Mouse (Mus musculus): ENCODE measurements around the gene Tmem108.
A peak's percentile ranks its signal among the peaks of the same experiment; 100 is the strongest.

Tmem108 gene

DNA sequence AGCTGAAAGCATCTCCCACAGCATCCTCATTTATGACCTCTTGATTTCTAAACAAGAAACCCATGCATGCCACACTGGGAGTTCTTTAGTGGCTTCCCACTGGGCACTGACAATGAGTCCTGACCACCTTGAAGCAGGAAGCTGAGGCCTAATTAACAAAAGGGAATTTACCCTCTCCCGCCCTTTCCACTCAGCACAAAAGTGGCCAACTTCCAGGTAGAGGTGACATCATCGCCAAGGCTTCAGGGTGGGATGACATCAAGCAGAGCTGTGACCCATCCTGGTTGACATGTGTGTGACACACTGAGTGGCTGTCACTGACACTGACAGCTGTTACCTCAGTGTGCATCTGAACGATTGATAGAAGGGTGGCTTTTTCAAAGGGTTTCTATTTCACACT lies 124.8 kb downstream of the Tmem108 start:
- no peak for DNase-seq (ENCODE audit: low spot score in 2 of 2)

DNA sequence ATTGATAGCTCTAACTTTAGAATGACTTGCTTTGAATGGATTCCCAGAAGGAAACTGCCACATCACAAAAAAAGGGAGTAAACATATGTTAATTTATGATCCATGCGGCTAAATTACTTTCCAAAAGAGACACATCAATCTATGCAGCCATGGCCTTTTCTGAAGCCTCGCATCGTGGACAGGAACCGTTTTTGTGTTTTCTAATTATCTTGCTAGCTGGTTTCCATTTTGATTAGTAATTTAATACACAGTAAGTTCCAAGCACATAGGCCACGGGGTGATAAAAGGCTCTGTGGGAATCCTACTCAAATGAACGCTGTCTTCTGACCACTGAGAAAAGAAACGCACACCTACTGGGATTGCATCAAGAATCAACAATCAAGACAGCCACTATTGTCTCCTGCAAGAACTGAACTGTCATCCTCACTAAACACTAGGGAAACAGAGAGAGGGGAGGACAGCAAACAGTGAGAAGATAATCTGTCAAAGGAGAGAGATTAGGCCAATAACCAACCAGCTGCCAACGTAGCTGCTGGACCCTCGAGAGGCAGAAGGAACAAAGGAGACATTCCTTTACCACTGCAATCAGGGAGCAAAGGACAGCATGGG lies 132.7 kb downstream of the Tmem108 start:
- no peak for DNase-seq (ENCODE audit: low spot score in 2 of 2)

DNA sequence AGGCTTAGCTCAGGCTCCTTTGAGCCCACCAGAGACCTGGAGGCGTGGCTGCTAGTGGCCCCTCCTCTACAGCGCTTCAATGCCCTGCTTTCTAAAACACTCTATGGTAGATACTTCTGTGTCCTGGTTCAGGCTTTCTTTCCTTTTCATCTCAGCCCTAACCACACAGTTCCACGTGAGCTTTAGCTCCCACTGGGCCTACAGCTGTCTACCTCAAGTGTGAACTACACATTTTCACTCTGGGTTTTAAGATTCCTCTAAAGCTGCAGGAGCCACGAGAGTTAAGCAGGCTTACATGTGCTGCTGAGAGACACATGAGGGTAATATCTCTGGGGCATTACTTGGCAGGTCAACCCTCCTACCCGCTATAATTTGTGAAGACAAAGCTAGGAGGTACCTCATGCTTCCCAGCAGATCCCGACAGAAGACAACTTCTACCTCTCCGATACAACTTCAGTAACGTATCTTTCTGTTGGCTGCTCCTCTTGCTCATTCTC lies 134.2 kb downstream of the Tmem108 start:
- DNase-seq (ENCODE audit: low spot score in 2 of 2), result no peak

DNA sequence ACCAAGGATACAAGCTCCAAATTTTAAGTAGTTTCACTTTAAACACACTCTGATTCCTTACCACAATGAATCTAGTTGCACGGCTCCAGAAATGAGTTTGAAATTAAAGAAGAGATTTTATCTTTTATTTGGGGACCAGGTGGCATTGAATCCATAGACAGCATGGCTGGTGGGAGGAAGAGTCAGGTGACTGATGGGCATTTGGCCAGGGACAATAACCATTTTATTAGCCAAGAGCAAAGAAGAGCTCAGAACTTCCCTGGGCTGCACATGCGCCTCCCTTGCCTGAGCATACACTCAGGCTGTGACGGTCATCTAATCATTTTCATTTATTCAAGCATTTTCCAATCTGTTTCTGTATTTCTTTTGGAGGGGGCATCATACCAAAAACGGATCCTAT lies 135.5 kb downstream of the Tmem108 start:
- DNase-seq (ENCODE audit: low spot score in 2 of 2), result no peak

- DNase-seq (ENCODE audit: low spot score in 2 of 2), result peak in 1 of 2 experiments; percentile 60
Measured at GRCm38 (mm10) chr9:103624649-103625048, 137.0 kb downstream of the Tmem108 start.

DNA sequence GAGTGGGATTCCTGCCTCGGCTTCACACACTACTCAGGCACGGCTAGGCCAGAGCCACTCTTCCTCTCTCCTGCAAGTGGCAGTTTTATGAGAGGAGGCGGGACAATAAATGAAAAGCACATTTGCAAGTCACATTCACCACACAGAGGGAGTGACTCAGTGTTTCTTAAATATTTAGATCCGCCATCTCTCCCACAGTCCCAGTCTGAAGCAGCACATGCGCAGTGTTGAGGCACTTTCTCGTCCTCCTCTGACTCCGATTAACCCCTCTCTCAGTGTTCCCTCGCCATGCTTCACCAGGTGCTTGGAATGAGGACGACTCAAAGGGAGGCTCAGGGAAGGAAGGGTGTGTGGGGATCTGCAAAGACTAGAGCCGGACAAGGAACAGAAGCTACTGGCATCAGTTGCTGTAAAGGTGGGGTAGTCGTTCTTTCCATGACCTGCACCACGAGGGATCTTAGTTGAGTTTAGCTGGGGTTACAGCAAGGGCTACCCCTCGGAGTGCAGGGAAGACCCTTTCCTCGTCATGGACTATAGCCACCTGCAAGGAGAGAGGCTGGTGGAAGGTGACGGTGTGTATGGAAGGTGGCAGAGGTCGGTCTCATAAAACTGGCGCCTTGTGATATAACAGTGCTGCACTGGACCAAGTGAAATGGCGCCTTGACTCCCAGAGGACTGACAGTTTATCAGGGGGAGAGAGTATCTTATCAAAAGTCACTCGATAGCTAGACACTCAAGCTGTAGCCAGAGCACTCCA lies 137.9 kb downstream of the Tmem108 start:
- DNase-seq (ENCODE audit: low spot score in 2 of 2), result no peak

GRCm38 (mm10) chr9:103622988-103623387 lies 138.6 kb downstream of the Tmem108 start:
- DNase-seq (ENCODE audit: low spot score in 2 of 2), result no peak

DNA sequence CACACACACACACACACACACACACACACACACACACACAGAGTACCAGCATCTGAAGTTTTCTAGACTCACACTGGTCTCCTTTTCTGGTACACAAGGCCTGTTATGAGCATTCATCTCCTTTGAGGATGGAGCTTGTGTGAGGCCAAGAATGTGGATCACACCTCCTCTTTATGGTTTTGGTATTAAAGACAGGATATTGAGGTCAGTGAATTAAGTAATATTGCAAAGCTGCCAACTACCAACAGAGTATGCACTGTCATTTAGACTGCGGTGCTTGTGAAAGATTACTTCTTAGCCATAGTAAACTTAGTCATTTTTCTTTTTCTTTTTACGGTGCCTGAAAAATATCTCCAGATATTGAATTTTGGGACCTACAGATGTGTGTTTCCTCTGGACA lies 139.8 kb downstream of the Tmem108 start:
- no peak for DNase-seq (ENCODE audit: low spot score in 2 of 2)

DNA sequence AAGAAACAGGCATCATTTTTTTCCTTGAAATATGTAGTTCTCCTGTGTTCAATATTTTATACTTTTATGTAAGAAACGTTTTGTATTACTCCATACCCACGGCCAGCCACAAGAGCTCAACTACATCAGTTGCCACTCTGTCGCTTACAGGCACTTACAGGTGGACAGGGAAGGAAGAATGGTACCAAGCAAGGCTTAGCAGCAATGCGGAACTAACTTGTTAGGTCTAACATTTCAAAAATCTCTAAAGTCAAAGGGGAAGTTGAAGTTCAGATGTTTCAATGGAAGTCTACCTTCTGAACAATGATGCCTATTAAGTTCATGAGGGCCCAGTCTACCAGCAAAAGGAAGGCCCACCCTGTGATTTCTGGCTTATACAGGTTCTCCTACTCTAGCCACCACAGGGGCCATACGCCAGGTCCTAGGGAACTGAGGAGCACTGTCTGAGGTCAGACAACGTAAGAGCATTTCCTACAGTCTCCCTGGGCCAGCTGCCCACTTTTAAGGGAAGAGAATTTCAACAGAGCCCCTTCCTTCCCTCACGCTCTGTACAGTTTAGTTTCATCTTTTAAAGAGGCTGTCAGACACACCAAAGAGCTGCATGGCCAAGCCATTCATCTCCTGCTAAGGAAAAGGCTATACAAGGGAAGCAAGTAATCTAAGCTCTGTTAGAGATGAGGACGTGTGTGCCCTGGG lies 141.0 kb downstream of the Tmem108 start:
- no peak for DNase-seq (ENCODE audit: low spot score in 2 of 2)

- no peak for DNase-seq (ENCODE audit: low spot score in 2 of 2)
Measured at GRCm38 (mm10) chr9:103614260-103614659, 147.4 kb downstream of the Tmem108 start.

GRCm38 (mm10) chr9:103608161-103609058 lies 153.2 kb downstream of the Tmem108 start:
- DNase-seq (ENCODE audit: low spot score in 2 of 2), result no peak

GRCm38 (mm10) chr9:103606056-103606455 lies 155.6 kb downstream of the Tmem108 start:
- no peak for DNase-seq (ENCODE audit: low spot score in 2 of 2)

DNA sequence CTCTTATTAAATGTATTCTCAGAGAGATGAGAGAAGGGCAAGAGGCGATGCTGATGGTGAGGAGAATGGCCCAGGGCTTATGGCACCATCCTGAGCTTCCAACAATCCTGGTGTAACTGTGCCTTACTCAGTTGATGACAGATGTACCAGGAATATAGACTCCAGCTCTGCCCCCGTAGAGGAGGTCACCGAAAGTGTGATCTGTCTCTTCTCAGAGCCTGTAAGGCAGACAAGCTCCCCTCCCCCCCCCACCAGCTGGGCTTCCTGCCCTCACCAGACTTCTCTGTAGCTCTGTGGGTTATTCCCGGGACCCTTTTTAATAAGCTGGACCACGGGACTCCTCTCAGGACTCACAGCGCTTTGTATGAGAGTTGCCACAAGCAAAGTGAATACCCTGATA lies 157.8 kb downstream of the Tmem108 start:
- no peak for DNase-seq (ENCODE audit: low spot score in 2 of 2)

DNA sequence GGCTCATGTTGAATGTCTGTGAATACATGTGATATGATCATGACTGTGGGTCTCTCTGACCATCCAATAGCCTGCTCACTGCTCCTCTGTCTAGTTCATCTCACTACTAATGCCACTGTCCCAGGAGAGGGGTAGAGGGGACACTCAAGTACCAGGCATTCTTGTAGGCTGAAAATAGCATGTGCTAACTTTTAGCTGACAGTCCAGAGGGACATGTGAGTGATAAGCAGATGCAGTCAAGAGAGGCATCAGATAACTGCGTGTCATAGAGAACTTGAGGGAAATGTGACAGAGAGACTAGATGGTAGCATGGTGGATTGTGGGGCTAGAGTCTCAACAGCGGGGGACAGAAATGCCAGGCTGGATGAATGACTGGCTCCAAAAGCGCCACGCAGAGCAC lies 159.8 kb downstream of the Tmem108 start:
- DNase-seq (ENCODE audit: low spot score in 2 of 2), result no peak

GRCm38 (mm10) chr9:103600834-103601233 lies 160.8 kb downstream of the Tmem108 start:
- no peak for DNase-seq (ENCODE audit: low spot score in 2 of 2)

- DNase-seq (ENCODE audit: low spot score in 2 of 2), result no peak
Measured at GRCm38 (mm10) chr9:103599908-103600307, 161.7 kb downstream of the Tmem108 start.

- no peak for DNase-seq (ENCODE audit: low spot score in 2 of 2)
Measured at GRCm38 (mm10) chr9:103597861-103598260, 163.8 kb downstream of the Tmem108 start.

DNA sequence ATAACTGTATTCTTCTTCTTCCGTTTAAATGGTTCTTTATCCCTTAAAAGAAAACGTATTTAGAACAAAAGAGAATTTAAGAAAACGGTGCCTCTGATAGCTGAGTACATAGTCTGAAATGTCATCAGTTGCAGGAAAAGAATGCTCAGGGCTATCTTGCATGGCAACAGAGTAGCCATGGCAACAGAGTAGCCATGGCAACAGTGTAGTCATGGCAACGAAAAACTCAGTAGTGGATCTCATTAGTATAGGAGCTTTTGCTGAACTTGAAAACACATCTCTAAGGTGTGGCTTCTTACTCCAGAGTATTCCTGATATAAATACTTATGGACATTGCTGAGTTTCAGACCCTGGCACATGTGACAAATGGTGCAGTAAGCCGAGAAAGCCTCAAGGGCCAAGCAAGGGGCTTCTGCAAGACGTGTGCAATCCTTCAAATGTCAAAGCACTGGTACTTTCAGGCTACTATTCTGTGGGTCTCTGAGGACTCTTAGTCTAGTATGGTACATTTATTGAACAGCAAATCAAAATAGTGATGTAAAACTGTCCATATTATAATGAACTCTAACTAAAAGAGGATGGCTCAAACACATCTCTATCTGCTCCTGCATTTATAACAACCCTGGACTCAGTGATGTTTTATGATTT lies 166.3 kb downstream of the Tmem108 start:
- peak; percentile 55 to 69 for DNase-seq (ENCODE audit: low spot score in 2 of 2)

DNA sequence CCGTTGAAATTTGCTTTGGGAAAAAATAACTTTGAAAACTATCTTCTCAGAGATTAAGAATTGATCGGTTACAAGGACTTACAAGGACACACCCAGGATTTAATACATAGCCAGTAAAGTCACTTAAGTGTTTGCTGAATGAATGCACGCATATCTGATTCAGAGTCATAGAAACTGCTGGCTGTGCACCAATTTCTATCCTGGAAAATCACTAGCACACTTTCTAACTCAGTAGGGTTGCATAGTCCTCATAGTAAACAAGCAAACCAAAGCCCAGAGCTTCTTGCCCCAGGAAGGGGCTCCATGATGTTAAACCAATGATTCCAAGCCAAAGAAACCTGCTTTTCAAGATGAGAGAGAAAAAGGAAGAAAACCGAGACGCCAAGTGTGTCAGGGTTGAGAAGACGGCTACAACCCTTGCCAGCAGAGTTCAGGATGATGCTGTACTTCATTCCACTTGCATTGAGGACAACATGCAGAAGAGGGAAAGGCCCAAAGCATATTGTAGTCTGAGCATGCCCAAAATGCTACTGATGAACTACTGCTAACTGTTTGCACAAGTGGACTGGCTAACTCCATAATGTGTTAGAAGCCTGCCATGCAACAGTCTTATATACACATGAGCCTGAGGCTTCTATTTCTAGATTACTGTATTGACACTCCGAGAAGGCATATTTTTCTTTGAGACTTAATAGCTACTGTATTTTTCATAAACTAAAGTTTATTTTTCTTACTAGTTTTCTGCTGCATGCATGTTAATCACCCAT lies 167.0 kb downstream of the Tmem108 start:
- no peak for DNase-seq (ENCODE audit: low spot score in 2 of 2)

DNA sequence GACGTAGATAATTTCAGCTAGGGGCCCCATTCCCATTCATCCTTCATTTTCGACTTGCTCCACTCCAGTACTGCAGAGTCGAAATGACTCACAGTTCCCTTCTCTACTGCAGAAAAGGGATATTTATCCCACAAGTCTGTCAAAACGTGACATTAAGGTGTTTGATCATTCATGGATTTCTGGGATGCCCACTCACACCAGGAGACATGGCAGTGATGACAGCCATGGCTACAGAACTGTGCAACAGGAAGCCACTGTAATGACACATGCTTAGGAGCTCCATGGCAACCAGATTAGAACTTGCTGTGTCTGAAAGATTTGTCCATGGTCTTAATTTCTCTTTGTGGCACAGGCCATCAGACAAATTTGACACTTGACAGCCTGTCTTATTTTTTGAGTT lies 168.6 kb downstream of the Tmem108 start:
- no peak for DNase-seq (ENCODE audit: low spot score in 2 of 2)

Measured in frontal cortex, postnatal 10 days (tissue).